Mouse (Mus musculus) CH12.LX (cell line): ENCODE measurements at regions not wholly inside any gene's neighbourhood (a gene's known extent, or its start where the extent isn't known, plus 50 kb on each side); places are given as distances from the start of the nearest gene placed in this dataset.

ENCODE experiments used
- DNase-seq: peaks from one replicate; pipeline ENCODE4 v3.0.0-alpha.2; 2013; ENCODE audit errors: extremely low read depth
- H3K27ac ChIP-seq: 2 replicates; pipeline ENCODE4 v1.5.1; 2012; ENCODE audit warnings: low read depth, mild to moderate bottlenecking, control low read depth, moderate library complexity; ENCODE audit not compliant: insufficient read depth
- H3K27me3 ChIP-seq: replicated peaks from 2 replicates; pipeline ENCODE3; 2012; ENCODE audit warnings: inconsistent platforms
- H3K36me3 ChIP-seq, 2 experiments: replicated peaks in 1 of 2; 2 replicates each; pipeline versions ENCODE3 to v1.6.1; 2012; ENCODE audit warnings: inconsistent platforms in 1 of 2, low read length in 1 of 2, mild to moderate bottlenecking in 1 of 2, mixed read lengths in 1 of 2, moderate library complexity in 1 of 2; ENCODE audit not compliant: control insufficient read depth in 1 of 2, insufficient read depth in 1 of 2
- H3K4me1 ChIP-seq, 2 experiments: 2 replicates each; pipeline ENCODE4 v1.6.1; 2012; ENCODE audit warnings: inconsistent platforms in 1 of 2, moderate library complexity in 1 of 2; ENCODE audit not compliant: insufficient read depth in 2 of 2, control insufficient read depth in 1 of 2
- H3K4me2 ChIP-seq: 2 replicates; pipeline ENCODE4 v1.6.1; 2012; ENCODE audit warnings: low read depth, mild to moderate bottlenecking, control low read depth; ENCODE audit not compliant: poor library complexity, insufficient read depth, severe bottlenecking
- H3K4me3 ChIP-seq, 3 experiments: fragments of 150-350 bp in 1 of 3; sonication (generic) in 1 of 3; replicated peaks in 1 of 3; 2 replicates each; pipeline versions ENCODE3 to v1.5.1; 2011 to 2012; ENCODE audit warnings: low read depth in 2 of 3, low read length in 2 of 3, mild to moderate bottlenecking in 2 of 3, moderate library complexity in 2 of 3, control low read depth in 1 of 3, improper control_type of control experiment in 1 of 3, inconsistent platforms in 1 of 3, mixed read lengths in 1 of 3; ENCODE audit not compliant: poor library complexity in 1 of 3
- H3K79me2 ChIP-seq: replicated peaks from 2 replicates; pipeline ENCODE4 v1.6.1; 2012; ENCODE audit warnings: mild to moderate bottlenecking, moderate library complexity; ENCODE audit not compliant: control insufficient read depth, poor library complexity, insufficient read depth, severe bottlenecking; ENCODE audit errors: extremely low read depth
- H3K9ac ChIP-seq: 2 replicates; pipeline ENCODE4 v1.6.1; 2012; ENCODE audit warnings: low read depth, mild to moderate bottlenecking, control low read depth, moderate library complexity; ENCODE audit not compliant: insufficient read depth
- H3K9me3 ChIP-seq: replicated peaks from 2 replicates; pipeline ENCODE3; 2012; ENCODE audit warnings: low read length, inconsistent platforms, mixed read lengths
- BHLHE40 ChIP-seq: IDR thresholded peaks from 2 replicates; pipeline ENCODE4 v1.6.1; 2011; ENCODE audit warnings: mild to moderate bottlenecking, low read depth, low read length, improper control_type of control experiment
- CHD1 ChIP-seq: IDR thresholded peaks from 2 replicates; pipeline ENCODE4 v1.6.1; 2012; ENCODE audit warnings: low read depth, low read length, improper control_type of control experiment, inconsistent platforms
- CTCF ChIP-seq, 2 experiments: IDR thresholded peaks in 1 of 2; conservative IDR thresholded peaks in 1 of 2; 2 replicates each; pipeline ENCODE4 v1.5.1; 2011 to 2012; ENCODE audit warnings: low read depth in 2 of 2, low read length in 2 of 2, improper control_type of control experiment in 1 of 2, inconsistent platforms in 1 of 2, mild to moderate bottlenecking in 1 of 2, moderate library complexity in 1 of 2
- E2F4 ChIP-seq: IDR thresholded peaks from 2 replicates; pipeline ENCODE4 v1.6.1; 2011; ENCODE audit warnings: low read depth, low read length, improper control_type of control experiment; ENCODE audit not compliant: insufficient replicate concordance
- ELF1 ChIP-seq: IDR thresholded peaks from 2 replicates; pipeline ENCODE4 v1.6.1; 2014; ENCODE audit warnings: low read depth, mild to moderate bottlenecking, inconsistent platforms, low read length, improper control_type of control experiment
- EP300 ChIP-seq: IDR thresholded peaks from 2 replicates; pipeline ENCODE4 v1.6.1; 2011; ENCODE audit warnings: low read length, improper control_type of control experiment
- HCFC1 ChIP-seq: IDR thresholded peaks from 2 replicates; pipeline ENCODE4 v1.6.1; 2012; ENCODE audit warnings: low read depth, mild to moderate bottlenecking, inconsistent platforms, low read length, improper control_type of control experiment
- MAFK ChIP-seq: IDR thresholded peaks from 2 replicates; pipeline ENCODE4 v1.6.1; 2011; ENCODE audit warnings: low read length, improper control_type of control experiment; ENCODE audit not compliant: insufficient replicate concordance
- MAX ChIP-seq: IDR thresholded peaks from 2 replicates; pipeline ENCODE4 v1.6.1; 2011; ENCODE audit warnings: low read length, improper control_type of control experiment
- MEF2A ChIP-seq: IDR thresholded peaks from 2 replicates; pipeline ENCODE4 v1.6.1; 2014; ENCODE audit warnings: low read depth, mild to moderate bottlenecking, inconsistent platforms, low read length, improper control_type of control experiment, borderline replicate concordance
- MXI1 ChIP-seq: IDR thresholded peaks from 2 replicates; pipeline ENCODE4 v1.6.1; 2011; ENCODE audit warnings: mild to moderate bottlenecking, low read depth, low read length, improper control_type of control experiment
- MYC ChIP-seq: IDR thresholded peaks from 2 replicates; pipeline ENCODE4 v1.6.1; 2011; ENCODE audit warnings: low read depth, mild to moderate bottlenecking, improper control_type of control experiment, low read length
- NRF1 ChIP-seq: IDR thresholded peaks from 2 replicates; pipeline ENCODE4 v1.6.1; 2014; ENCODE audit warnings: low read depth, mild to moderate bottlenecking, inconsistent platforms, low read length, improper control_type of control experiment, moderate library complexity
- POLR2A ChIP-seq: IDR thresholded peaks from 2 replicates; pipeline ENCODE4 v1.6.1; 2011; ENCODE audit warnings: low read depth, mild to moderate bottlenecking, improper control_type of control experiment, low read length
- RCOR1 ChIP-seq: conservative IDR thresholded peaks from 2 replicates; pipeline ENCODE4 v1.6.1; 2012; ENCODE audit warnings: low read depth, mild to moderate bottlenecking, inconsistent platforms, low read length, improper control_type of control experiment
- SIN3A ChIP-seq: IDR thresholded peaks from 2 replicates; pipeline ENCODE4 v1.6.1; 2012; ENCODE audit warnings: low read length, improper control_type of control experiment, inconsistent platforms
- SMC3 ChIP-seq: IDR thresholded peaks from 2 replicates; pipeline ENCODE4 v1.6.1; 2011; ENCODE audit warnings: low read depth, low read length, improper control_type of control experiment
- TBP ChIP-seq: conservative IDR thresholded peaks from 2 replicates; pipeline ENCODE4 v1.6.1; 2011; ENCODE audit warnings: low read depth, low read length, improper control_type of control experiment
- TCF12 ChIP-seq: IDR thresholded peaks from 2 replicates; pipeline ENCODE4 v1.6.1; 2014; ENCODE audit warnings: low read depth, mild to moderate bottlenecking, inconsistent platforms, low read length, improper control_type of control experiment
- UBTF ChIP-seq: IDR thresholded peaks from 2 replicates; pipeline ENCODE4 v1.6.1; 2012; ENCODE audit warnings: low read depth, mild to moderate bottlenecking, inconsistent platforms, low read length, improper control_type of control experiment, moderate library complexity
- ZC3H11A ChIP-seq: IDR thresholded peaks from 2 replicates; pipeline ENCODE4 v1.6.1; 2012; ENCODE audit warnings: low read depth, mild to moderate bottlenecking, inconsistent platforms, low read length, improper control_type of control experiment
- ZKSCAN1 ChIP-seq: IDR thresholded peaks from 2 replicates; pipeline ENCODE4 v1.6.1; 2012; ENCODE audit warnings: low read depth, inconsistent platforms, low read length, improper control_type of control experiment, borderline replicate concordance
- ZMIZ1 ChIP-seq: IDR thresholded peaks from 2 replicates; pipeline ENCODE4 v1.6.1; 2012; ENCODE audit warnings: low read depth, mild to moderate bottlenecking, inconsistent platforms, low read length, improper control_type of control experiment
- ZNF384 ChIP-seq: IDR thresholded peaks from 2 replicates; pipeline ENCODE4 v1.6.1; 2012; ENCODE audit warnings: low read depth, low read length, improper control_type of control experiment, inconsistent platforms
- dilution Hi-C: fragments of 300-500 bp; cut with MboI; formaldehyde crosslinking; loops from 2 replicates; pipeline ENCODE4 v1.14.3; 2020; ENCODE audit warnings: low sequenced_read_pairs; ENCODE audit not compliant: extremely low pct_unique_long_range_greater_than_20kb, extremely low pct_ligation_motif_present
- in situ Hi-C: fragments of 300-500 bp; cut with MboI; formaldehyde crosslinking; loops from 3 replicates; pipeline ENCODE4 v1.14.3; 2019; ENCODE audit warnings: low sequenced_read_pairs, low pct_ligation_motif_present, low pct_unique_long_range_greater_than_20kb, mixed read lengths

DNA sequence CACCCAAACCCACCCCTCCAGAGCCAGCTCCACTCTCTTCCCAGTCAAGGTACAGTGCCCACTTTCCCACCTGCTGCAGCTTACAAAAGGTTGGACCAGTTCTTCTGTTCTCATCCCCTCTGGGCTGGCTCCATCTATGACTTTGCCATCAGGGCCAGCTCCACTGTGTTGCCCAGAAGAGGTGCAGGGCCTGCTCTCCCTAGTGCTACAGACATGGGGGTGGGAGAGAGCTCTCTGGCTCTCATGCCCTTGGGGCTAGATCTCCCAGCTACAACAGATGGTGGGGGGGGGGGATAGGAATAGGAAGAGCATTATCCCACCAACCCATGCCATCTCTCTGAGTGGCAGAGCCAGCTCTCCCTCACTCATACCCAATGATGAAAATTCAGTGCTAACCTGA, 219.6 kb upstream of the G2e3 start:
- dilution Hi-C loops: no loop called here
- Histone ChIP-seq H3K4me2 (no peak overlapping the region), H3K36me3 (no peaks in the 10 kb centered on the region), H3K4me3 (no peak overlapping the region), H3K27ac (no peak overlapping the region), H3K9ac (no peak overlapping the region), H3K9me3 (peaks cover 30% of the 10 kb centered on the region), H3K79me2 (no peaks in the 10 kb centered on the region), H3K27me3 (no peaks in the 10 kb centered on the region), H3K4me1 (no peaks in the 10 kb centered on the region)
- no peak for DNase-seq
- in situ Hi-C loops: no loop called here
- TF ChIP-seq EP300: no peak
- no peak for TF ChIP-seq MAFK
- no peak for TF ChIP-seq ZC3H11A
- no peak for TF ChIP-seq BHLHE40
- no peak for TF ChIP-seq SMC3
- TF ChIP-seq MYC: no peak
- no peak for TF ChIP-seq MXI1
- no peak for TF ChIP-seq MAX
- no peak for TF ChIP-seq NRF1
- TF ChIP-seq ELF1: no peak
- TF ChIP-seq POLR2A: no peak
- TF ChIP-seq SIN3A: no peak

DNA sequence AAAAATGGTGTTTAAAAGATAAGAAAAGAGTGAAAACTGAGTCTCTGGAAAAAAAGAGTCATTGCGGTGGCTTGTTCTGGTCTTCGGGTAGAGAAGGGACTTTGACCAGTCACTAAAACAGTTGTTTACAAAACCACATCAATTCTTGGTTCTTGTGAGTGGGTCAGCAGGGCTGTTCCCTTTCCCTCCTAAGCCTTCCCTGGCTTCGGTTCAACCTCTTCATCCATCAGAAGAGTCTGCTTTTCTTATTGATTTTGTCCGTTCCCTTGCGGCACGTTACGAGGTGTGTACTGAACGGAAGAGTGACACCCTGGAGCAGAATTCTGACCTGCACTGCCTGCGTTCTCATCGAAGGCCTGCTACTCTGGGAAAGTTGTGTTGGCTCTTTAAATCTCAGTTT, 229.1 kb upstream of the G2e3 start:
- no peak for DNase-seq
- in situ Hi-C loops (no loop called here), dilution Hi-C loops (no loop called here)
- TF ChIP-seq MEF2A: no peak
- TF ChIP-seq RCOR1: no peak
- no peak for TF ChIP-seq POLR2A
- no peak for TF ChIP-seq ZC3H11A
- no peak for TF ChIP-seq MYC
- TF ChIP-seq TBP: no peak
- TF ChIP-seq ZKSCAN1: no peak
- no peak for TF ChIP-seq UBTF
- no peak for TF ChIP-seq MXI1
- no peak for TF ChIP-seq ZMIZ1
- no peak for TF ChIP-seq ZNF384
- TF ChIP-seq TCF12: no peak
- no peak for TF ChIP-seq E2F4
- no peak for TF ChIP-seq ELF1
- no peak for TF ChIP-seq MAFK
- TF ChIP-seq CTCF (conservative IDR thresholded peaks at IDR 0.05 in 1 of 2, IDR thresholded peaks at IDR 0.05 in 1 of 2; ENCODE audit: low read depth in 2 of 2, low read length in 2 of 2): no peak
- TF ChIP-seq CHD1: no peak
- TF ChIP-seq HCFC1: no peak
- no peak for TF ChIP-seq SMC3
- H3K4me1 ChIP-seq: no peaks in the 10 kb centered on the region
- no peak overlapping the region for H3K9ac ChIP-seq
- H3K36me3 ChIP-seq: no peaks in the 10 kb centered on the region
- peaks cover 46% of the 10 kb centered on the region for H3K9me3 ChIP-seq
- H3K27ac ChIP-seq: no peak overlapping the region
- no peaks in the 10 kb centered on the region for H3K79me2 ChIP-seq
- H3K4me2 ChIP-seq: no peak overlapping the region
- H3K4me3 ChIP-seq: no peak overlapping the region
- H3K27me3 ChIP-seq: no peaks in the 10 kb centered on the region
